Mouse (Mus musculus) midbrain, embryonic 12.5 days (tissue): ENCODE measurements around the gene Arhgap15. TPM values are rescaled to one million over a fixed set of nuclear protein-coding genes. Genes with fewer than 3 reads are reported as not detected.

Experiments used
- ATAC-seq: fragments of 200-750 bp; cut with Nextera tagmentation; 2 replicates; pipeline ENCODE4 v1.8.0; 2017; ENCODE audit warnings: low read depth, moderate TSS enrichment, moderate library complexity; ENCODE audit not compliant: low FRiP score
- H3K27ac ChIP-seq: fragments of 300-500 bp; sonication (generic); replicated peaks from 2 replicates; pipeline ENCODE4 v1.5.1; 2016; ENCODE audit warnings: mild to moderate bottlenecking
- H3K27me3 ChIP-seq: fragments of 300-500 bp; sonication (generic); 2 replicates; pipeline ENCODE4 v1.6.1; 2016; ENCODE audit warnings: mild to moderate bottlenecking
- H3K36me3 ChIP-seq: fragments of 300-500 bp; sonication (generic); 2 replicates; pipeline ENCODE4 v1.6.1; 2016
- H3K4me1 ChIP-seq: fragments of 300-500 bp; sonication (generic); 2 replicates; pipeline ENCODE4 v1.6.1; 2016
- H3K4me2 ChIP-seq: fragments of 300-500 bp; sonication (generic); replicated peaks from 2 replicates; pipeline ENCODE4 v1.6.1; 2016; ENCODE audit warnings: mild to moderate bottlenecking, moderate library complexity
- H3K4me3 ChIP-seq: fragments of 300-500 bp; sonication (generic); 2 replicates; pipeline ENCODE4 v1.5.1; 2016; ENCODE audit warnings: mild to moderate bottlenecking
- H3K9ac ChIP-seq: fragments of 300-500 bp; sonication (generic); replicated peaks from 2 replicates; pipeline ENCODE4 v1.6.1; 2016; ENCODE audit warnings: mild to moderate bottlenecking, moderate library complexity
- H3K9me3 ChIP-seq: fragments of 300-500 bp; sonication (generic); 2 replicates; pipeline ENCODE4 v1.6.1; 2016; ENCODE audit warnings: mild to moderate bottlenecking
- WGBS: fragments of 180-500 bp; shearing (Covaris S2); methylation state at CpG from one replicate; pipeline ENCODE4 v1.1.7; 2016; 5-methylcytosine and 5-hydroxymethylcytosine counted together
- polyA plus RNA-seq: library from polyadenylated mRNA; unstranded; fragments of >200 nt; fragmentation: Nextera tagmentation; extraction: Ambion mirVana; gene quantifications from 2 replicates; pipeline ENCODE4 v1.2.1, GENCODE M21; 2016

Gene Arhgap15
- polyA plus RNA-seq, 1 experiment from 2014 or later, result 0.32 TPM

GRCm38 (mm10) chr2:43835931-43836330, 87.3 kb downstream of the Arhgap15 start:
- no peaks in the 10 kb centered on the region for H3K27me3 ChIP-seq
- H3K9me3 ChIP-seq, result no peaks in the 10 kb centered on the region
- ATAC-seq, result no peak
- H3K9ac ChIP-seq, result no peak overlapping the region
- H3K36me3 ChIP-seq, result no peaks in the 10 kb centered on the region
- H3K4me2 ChIP-seq, result no peak overlapping the region
- H3K27ac ChIP-seq, result no peak overlapping the region
- 78% methylated on average over 5 of the region's 5 CpGs for WGBS
- no peaks in the 10 kb centered on the region for H3K4me1 ChIP-seq
- H3K4me3 ChIP-seq, result no peak overlapping the region

- no peak overlapping the region for H3K9ac ChIP-seq
- H3K4me2 ChIP-seq, result no peak overlapping the region
- no peak for ATAC-seq
- H3K4me3 ChIP-seq, result no peak overlapping the region
- H3K36me3 ChIP-seq, result no peaks in the 10 kb centered on the region
- H3K27ac ChIP-seq, result no peak overlapping the region
- 91% methylated on average over 5 of the region's 5 CpGs for WGBS
- H3K4me1 ChIP-seq, result no peaks in the 10 kb centered on the region
- no peaks in the 10 kb centered on the region for H3K27me3 ChIP-seq
- H3K9me3 ChIP-seq, result no peaks in the 10 kb centered on the region
Measured at GRCm38 (mm10) chr2:43841644-43842043, 93.0 kb downstream of the Arhgap15 start.

GRCm38 (mm10) chr2:43851195-43851594, 102.6 kb downstream of the Arhgap15 start:
- WGBS, result 63% methylated on average over 3 of the region's 3 CpGs
- no peaks in the 10 kb centered on the region for H3K4me1 ChIP-seq
- H3K27ac ChIP-seq, result no peak overlapping the region
- H3K4me3 ChIP-seq, result no peak overlapping the region
- H3K4me2 ChIP-seq, result no peak overlapping the region
- peaks cover 3% of the 10 kb centered on the region; the same call in 1 of the 2 replicates for H3K27me3 ChIP-seq
- no peak overlapping the region for H3K9ac ChIP-seq
- no peaks in the 10 kb centered on the region for H3K9me3 ChIP-seq
- no peaks in the 10 kb centered on the region for H3K36me3 ChIP-seq
- ATAC-seq, result no peak

GRCm38 (mm10) chr2:43862709-43863108, 114.1 kb downstream of the Arhgap15 start:
- 86% methylated on average over 5 of the region's 5 CpGs for WGBS
- H3K9me3 ChIP-seq, result no peaks in the 10 kb centered on the region
- no peaks in the 10 kb centered on the region for H3K27me3 ChIP-seq
- no peaks in the 10 kb centered on the region for H3K4me1 ChIP-seq
- no peak overlapping the region for H3K4me3 ChIP-seq
- H3K4me2 ChIP-seq, result no peak overlapping the region
- H3K36me3 ChIP-seq, result no peaks in the 10 kb centered on the region
- H3K27ac ChIP-seq, result no peak overlapping the region
- no peak for ATAC-seq
- H3K9ac ChIP-seq, result no peak overlapping the region

GRCm38 (mm10) chr2:43902403-43902973, 153.9 kb downstream of the Arhgap15 start:
- Histone ChIP-seq H3K4me3 (no peak overlapping the region), H3K36me3 (no peaks in the 10 kb centered on the region), H3K9ac (no peak overlapping the region), H3K4me2 (no peak overlapping the region), H3K4me1 (no peaks in the 10 kb centered on the region), H3K27me3 (no peaks in the 10 kb centered on the region), H3K9me3 (no peaks in the 10 kb centered on the region), H3K27ac (no peak overlapping the region)
- 28% methylated on average over 7 of the region's 7 CpGs for WGBS
- peak; percentile 94 for ATAC-seq

GRCm38 (mm10) chr2:43907496-43907895, 158.9 kb downstream of the Arhgap15 start:
- no peak overlapping the region for H3K9ac ChIP-seq
- H3K9me3 ChIP-seq, result no peaks in the 10 kb centered on the region
- WGBS, result 92% methylated on average over 5 of the region's 5 CpGs
- ATAC-seq, result no peak
- H3K36me3 ChIP-seq, result no peaks in the 10 kb centered on the region
- H3K27ac ChIP-seq, result no peak overlapping the region
- H3K4me3 ChIP-seq, result no peak overlapping the region
- H3K4me1 ChIP-seq, result no peaks in the 10 kb centered on the region
- no peaks in the 10 kb centered on the region for H3K27me3 ChIP-seq
- no peak overlapping the region for H3K4me2 ChIP-seq

GRCm38 (mm10) chr2:43914104-43914503, 165.5 kb downstream of the Arhgap15 start:
- ATAC-seq, result no peak
- Histone ChIP-seq H3K27ac (no peak overlapping the region), H3K4me2 (no peak overlapping the region), H3K36me3 (no peaks in the 10 kb centered on the region), H3K9ac (no peak overlapping the region), H3K27me3 (no peaks in the 10 kb centered on the region), H3K4me3 (no peak overlapping the region), H3K9me3 (no peaks in the 10 kb centered on the region), H3K4me1 (no peaks in the 10 kb centered on the region)
- WGBS, result 93% methylated on average over 6 of the region's 6 CpGs

- H3K27me3 ChIP-seq, result no peaks in the 10 kb centered on the region
- no peak overlapping the region for H3K9ac ChIP-seq
- H3K4me2 ChIP-seq, result no peak overlapping the region
- no peak for ATAC-seq
- H3K27ac ChIP-seq, result no peak overlapping the region
- H3K9me3 ChIP-seq, result no peaks in the 10 kb centered on the region
- no peak overlapping the region for H3K4me3 ChIP-seq
- no peaks in the 10 kb centered on the region for H3K4me1 ChIP-seq
- no peaks in the 10 kb centered on the region for H3K36me3 ChIP-seq
- WGBS, result 91% methylated on average over 5 of the region's 5 CpGs
Measured at GRCm38 (mm10) chr2:43923863-43924340, 175.3 kb downstream of the Arhgap15 start.

GRCm38 (mm10) chr2:43931687-43932086, 183.1 kb downstream of the Arhgap15 start:
- Histone ChIP-seq H3K9ac (no peak overlapping the region), H3K27me3 (no peaks in the 10 kb centered on the region), H3K9me3 (no peaks in the 10 kb centered on the region), H3K4me3 (no peak overlapping the region), H3K27ac (no peak overlapping the region), H3K36me3 (no peaks in the 10 kb centered on the region), H3K4me1 (no peaks in the 10 kb centered on the region), H3K4me2 (no peak overlapping the region)
- 87% methylated on average over 3 of the region's 3 CpGs for WGBS
- ATAC-seq, result no peak

GRCm38 (mm10) chr2:43939196-43939595, 190.6 kb downstream of the Arhgap15 start:
- no peaks in the 10 kb centered on the region for H3K36me3 ChIP-seq
- H3K4me1 ChIP-seq, result no peaks in the 10 kb centered on the region
- H3K9me3 ChIP-seq, result no peaks in the 10 kb centered on the region
- H3K9ac ChIP-seq, result no peak overlapping the region
- H3K27me3 ChIP-seq, result no peaks in the 10 kb centered on the region
- no peak overlapping the region for H3K27ac ChIP-seq
- H3K4me3 ChIP-seq, result no peak overlapping the region
- no peak overlapping the region for H3K4me2 ChIP-seq
- 92% methylated on average over 5 of the region's 5 CpGs for WGBS
- ATAC-seq, result no peak

GRCm38 (mm10) chr2:43945679-43946078, 197.1 kb downstream of the Arhgap15 start:
- H3K4me1 ChIP-seq, result no peaks in the 10 kb centered on the region
- 97% methylated on average over 2 of the region's 2 CpGs for WGBS
- H3K4me3 ChIP-seq, result no peak overlapping the region
- no peak overlapping the region for H3K9ac ChIP-seq
- no peaks in the 10 kb centered on the region for H3K36me3 ChIP-seq
- ATAC-seq, result no peak
- H3K27me3 ChIP-seq, result no peaks in the 10 kb centered on the region
- H3K27ac ChIP-seq, result no peak overlapping the region
- H3K4me2 ChIP-seq, result no peak overlapping the region
- H3K9me3 ChIP-seq, result no peaks in the 10 kb centered on the region

- Histone ChIP-seq H3K27ac (no peak overlapping the region), H3K36me3 (no peaks in the 10 kb centered on the region), H3K27me3 (no peaks in the 10 kb centered on the region), H3K4me1 (no peaks in the 10 kb centered on the region), H3K4me2 (no peak overlapping the region), H3K9ac (no peak overlapping the region), H3K9me3 (no peaks in the 10 kb centered on the region), H3K4me3 (no peak overlapping the region)
- no peak for ATAC-seq
- WGBS, result 93% methylated on average over 13 of the region's 13 CpGs
Measured at GRCm38 (mm10) chr2:43949775-43950492, 201.3 kb downstream of the Arhgap15 start.
